Mouse (Mus musculus) cerebellum, adult 2 months (tissue): ENCODE measurements around the gene Tesk2. TPM values are rescaled to one million over a fixed set of nuclear protein-coding genes. Genes with fewer than 3 reads are reported as not detected.
"Not testable (repeated sequence)": the region's sequence is repeated elsewhere in the genome, so short reads cannot be mapped to it uniquely, and the experiment has no call there.

Experiments used
- DNase-seq, 2 experiments: peaks; one replicate each; pipeline ENCODE4 v3.0.0; 2021
- H3K27ac ChIP-seq: fragments of 200-500 bp; 2 replicates; pipeline ENCODE4 v1.5.1; 2012; ENCODE audit warnings: low read length, control low read depth, inconsistent platforms; ENCODE audit not compliant: insufficient read depth
- H3K27me3 ChIP-seq: fragments of 200-500 bp; 2 replicates; pipeline ENCODE4 v1.6.1; 2012; ENCODE audit warnings: inconsistent platforms, mild to moderate bottlenecking, low read length, moderate library complexity; ENCODE audit not compliant: control insufficient read depth, insufficient read depth
- H3K4me1 ChIP-seq: fragments of 200-500 bp; 2 replicates; pipeline ENCODE4 v1.6.1; 2011; ENCODE audit warnings: low read length; ENCODE audit not compliant: control insufficient read depth, insufficient read depth
- H3K4me3 ChIP-seq: fragments of 200-500 bp; replicated peaks from 2 replicates; pipeline ENCODE3; 2011; ENCODE audit warnings: mild to moderate bottlenecking, low read depth, low read length, control low read depth; ENCODE audit not compliant: insufficient read depth
- CTCF ChIP-seq: fragments of 200-500 bp; IDR thresholded peaks from 2 replicates; pipeline ENCODE4 v1.5.1; 2011; ENCODE audit warnings: low read depth, mild to moderate bottlenecking, control low read depth, low read length, moderate library complexity, borderline replicate concordance; ENCODE audit not compliant: insufficient read depth
- POLR2A ChIP-seq: fragments of 200-500 bp; IDR thresholded peaks from 2 replicates; pipeline ENCODE4 v1.6.1; 2011; ENCODE audit warnings: low read length, control low read depth, borderline replicate concordance; ENCODE audit not compliant: insufficient read depth
- WGBS: fragments of 180-500 bp; shearing (Covaris S2); methylation state at CpG from one replicate; pipeline ENCODE4 v1.1.7; 2018; 5-methylcytosine and 5-hydroxymethylcytosine counted together
- polyA plus RNA-seq: library from polyadenylated mRNA; depleted of rRNA; stranded (reverse); fragments of >200 nt; gene quantifications from 2 replicates; pipeline ENCODE4 v1.2.3, GENCODE M21; 2012; rRNA removed

The Tesk2 gene
- 10.0 and 11.2 TPM in 2 replicates for polyA plus RNA-seq

DNA sequence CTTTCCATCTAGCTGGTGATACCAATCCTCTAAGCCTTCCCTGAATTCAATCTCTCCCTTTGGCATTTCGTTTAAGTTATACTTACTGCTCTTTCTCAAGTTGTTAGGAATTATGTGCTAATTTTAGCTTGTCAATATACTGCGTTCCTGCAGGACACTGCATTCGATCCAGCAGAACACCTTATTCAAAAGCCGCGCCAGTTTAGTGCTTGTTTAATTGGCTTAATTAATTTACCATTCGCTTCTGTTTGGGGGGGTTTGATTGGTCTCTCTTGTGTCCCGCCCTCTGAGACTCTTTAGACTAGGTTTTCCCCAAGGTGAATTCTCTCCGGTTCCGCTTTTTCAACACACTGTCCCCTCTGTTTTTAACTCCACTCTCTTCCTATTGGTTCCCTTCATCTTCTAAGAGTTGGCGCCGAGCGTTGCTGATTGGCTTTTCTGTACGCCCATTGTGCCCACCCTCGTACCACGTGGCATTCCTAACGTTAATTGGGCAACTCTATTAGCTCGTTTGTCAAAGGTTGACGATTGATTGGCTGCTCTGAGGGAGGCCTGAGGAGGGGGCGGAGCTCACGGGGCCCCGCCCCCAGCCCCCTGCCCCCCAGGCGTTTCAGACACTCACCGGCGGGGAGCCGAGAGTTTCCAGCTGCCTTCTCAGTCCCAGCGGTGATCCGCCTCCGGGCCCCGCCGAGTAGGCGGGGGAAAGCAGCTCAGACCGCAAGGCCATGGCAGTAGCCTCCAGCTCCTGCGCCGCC lies at the start of gene Tesk2:
Tesk2 (plus strand) TSS at position 606 of the 755 bp plus-strand sequence.
- peak; percentile 28; the same call in 1 of the 2 replicates for TF ChIP-seq POLR2A
- no peak for TF ChIP-seq CTCF
- under 1% methylated on average over 34 of the region's 34 CpGs for WGBS
- Histone ChIP-seq H3K27me3 (no peaks in the 10 kb centered on the region), H3K27ac (0 out of 2 replicates have a peak within 1 kb of the TSS, but pooled peaks have one; percentile 31), H3K4me3 (peak within 1 kb of the TSS; percentile 75), H3K4me1 (no peaks in the 10 kb centered on the region)
- peak; percentile 88 to 96 for DNase-seq

DNA sequence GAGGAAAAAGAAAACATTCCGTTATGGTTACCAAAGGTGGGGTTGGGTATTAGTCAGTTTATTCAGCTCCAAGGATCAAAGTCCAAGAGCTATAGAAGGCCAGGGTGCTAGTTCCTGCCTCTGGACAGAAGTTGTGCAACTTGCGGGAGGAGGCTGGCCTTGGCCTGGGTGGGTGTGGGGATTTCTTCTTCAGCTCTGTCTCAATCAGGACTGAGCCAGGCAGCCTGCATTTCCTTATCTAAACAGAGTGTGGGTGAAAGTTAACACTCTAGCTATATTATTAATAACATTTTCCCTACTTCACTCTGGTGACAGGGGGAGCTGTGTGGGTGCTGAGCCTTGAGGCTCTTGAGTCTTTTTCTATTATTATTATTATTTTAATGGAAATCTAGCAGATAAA lies 48.0 kb upstream of the Tesk2 start:
- no peak for DNase-seq
- Histone ChIP-seq H3K4me1 (no peaks in the 10 kb centered on the region), H3K27ac (no peak overlapping the region), H3K27me3 (no peaks in the 10 kb centered on the region), H3K4me3 (no peak overlapping the region)
- WGBS, result 94% methylated on average over 2 of the region's 2 CpGs
- TF ChIP-seq CTCF (no peak), POLR2A (no peak)

- not testable (repeated sequence) for H3K4me1 ChIP-seq, H3K4me3 ChIP-seq, H3K27me3 ChIP-seq, DNase-seq, H3K27ac ChIP-seq
- WGBS, result 94% methylated on average over 6 of the region's 6 CpGs
Observed at GRCm38 (mm10) chr4:116674761-116675160, 46.0 kb upstream of the Tesk2 start.

- 82% methylated on average over 3 of the region's 3 CpGs for whole genome bisulfite sequencing
- TF ChIP-seq POLR2A (no peak), CTCF (no peak)
- DNase-seq, result no peak
- H3K27me3 ChIP-seq, result no peaks in the 10 kb centered on the region
- no peaks in the 10 kb centered on the region for H3K4me1 ChIP-seq
- H3K4me3 ChIP-seq, result no peak overlapping the region
- H3K27ac ChIP-seq, result no peak overlapping the region
Observed at GRCm38 (mm10) chr4:116676027-116676426, 44.7 kb upstream of the Tesk2 start.

DNA sequence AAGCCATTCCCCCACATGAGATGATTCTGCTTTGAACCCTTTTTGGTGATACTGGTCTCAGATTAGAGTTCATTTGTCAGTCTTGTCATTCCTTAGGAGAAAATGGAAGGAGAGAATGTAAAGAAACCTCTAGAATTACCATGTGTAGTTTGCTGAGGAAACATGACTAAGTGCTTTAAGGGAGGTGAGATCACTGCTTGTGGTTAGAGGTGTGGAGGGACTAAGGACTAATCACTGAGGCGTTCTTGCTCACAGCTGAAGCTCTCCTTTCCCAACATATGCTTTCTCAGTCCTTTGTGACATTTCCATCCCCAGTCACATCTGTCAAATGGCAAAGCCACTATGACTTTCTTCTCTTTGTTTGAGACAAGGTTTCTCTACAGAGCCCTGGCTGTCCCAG lies 42.9 kb upstream of the Tesk2 start:
- TF ChIP-seq POLR2A (no peak), CTCF (no peak)
- no peak overlapping the region for H3K4me3 ChIP-seq
- H3K27me3 ChIP-seq, result no peaks in the 10 kb centered on the region
- no peaks in the 10 kb centered on the region for H3K4me1 ChIP-seq
- 83% methylated on average over 1 of the region's 1 CpGs for WGBS
- no peak for DNase-seq
- no peak overlapping the region for H3K27ac ChIP-seq

- no peak for DNase-seq
- Histone ChIP-seq H3K4me3 (no peak overlapping the region), H3K27ac (no peak overlapping the region), H3K4me1 (no peaks in the 10 kb centered on the region), H3K27me3 (no peaks in the 10 kb centered on the region)
- no peak for TF ChIP-seq POLR2A
- WGBS, result 52% methylated on average over 5 of the region's 5 CpGs
Observed at GRCm38 (mm10) chr4:116679141-116679540, 41.6 kb upstream of the Tesk2 start.

- not testable (repeated sequence) for H3K27ac ChIP-seq, H3K4me3 ChIP-seq, H3K27me3 ChIP-seq, H3K4me1 ChIP-seq, DNase-seq
- 90% methylated on average over 4 of the region's 4 CpGs for WGBS
Observed at GRCm38 (mm10) chr4:116680521-116680920, 40.2 kb upstream of the Tesk2 start.

- no peak for TF ChIP-seq POLR2A
- no peak for TF ChIP-seq CTCF
- 0 out of 2 replicates have a peak, but pooled peaks cover 2% of the 10 kb centered on the region for H3K4me1 ChIP-seq
- no peaks in the 10 kb centered on the region for H3K27me3 ChIP-seq
- no peak overlapping the region for H3K4me3 ChIP-seq
- DNase-seq, result no peak
- H3K27ac ChIP-seq, result no peak overlapping the region
- WGBS, result 90% methylated on average over 4 of the region's 4 CpGs
Observed at GRCm38 (mm10) chr4:116683957-116684356, 36.8 kb upstream of the Tesk2 start.
